Mouse (Mus musculus): ENCODE data around the gene Hk2. TPM values are rescaled to one million over a fixed set of nuclear protein-coding genes. Genes with fewer than 3 reads are reported as not detected.

The Hk2 gene
- polyA plus RNA-seq, 1 experiment from 2014 or later = 11.1 TPM

GRCm38 (mm10) chr6:82737634-82738540, 36.4 kb downstream of the Hk2 start:
- Histone ChIP-seq H3K4me3 (no peak overlapping the region), H3K36me3 (peaks cover 81% of the 10 kb centered on the region), H3K4me2 (no peak overlapping the region), H3K27ac (no peak overlapping the region), H3K9me3 (replicated peaks) (no peaks in the 10 kb centered on the region), H3K4me1 (no peaks in the 10 kb centered on the region), H3K9ac (no peak overlapping the region), H3K27me3 (replicated peaks) (no peaks in the 10 kb centered on the region)
- 83% methylated on average over 27 of the region's 27 CpGs for WGBS (ENCODE audit: insufficient replicate concordance)
- ATAC-seq = 0 out of 2 replicates have a peak, but pooled peaks have one; percentile 18

GRCm38 (mm10) chr6:82736626-82737600, 37.3 kb downstream of the Hk2 start:
- no peak overlapping the region for H3K4me3 ChIP-seq
- no peaks in the 10 kb centered on the region for H3K9me3 ChIP-seq (replicated peaks)
- no peak for ATAC-seq
- H3K36me3 ChIP-seq = peaks cover 77% of the 10 kb centered on the region
- H3K4me2 ChIP-seq = no peak overlapping the region
- H3K4me1 ChIP-seq = no peaks in the 10 kb centered on the region
- 81% methylated on average over 25 of the region's 25 CpGs for WGBS (ENCODE audit: insufficient replicate concordance)
- no peaks in the 10 kb centered on the region for H3K27me3 ChIP-seq (replicated peaks)
- H3K9ac ChIP-seq = no peak overlapping the region
- H3K27ac ChIP-seq = no peak overlapping the region

GRCm38 (mm10) chr6:82735347-82735746, 38.9 kb downstream of the Hk2 start:
- H3K27me3 ChIP-seq (replicated peaks) = no peaks in the 10 kb centered on the region
- no peak overlapping the region for H3K27ac ChIP-seq
- H3K4me2 ChIP-seq = no peak overlapping the region
- H3K9ac ChIP-seq = no peak overlapping the region
- peaks cover 85% of the 10 kb centered on the region for H3K36me3 ChIP-seq
- WGBS (ENCODE audit: insufficient replicate concordance) = 74% methylated on average over 7 of the region's 7 CpGs
- no peaks in the 10 kb centered on the region for H3K9me3 ChIP-seq (replicated peaks)
- H3K4me1 ChIP-seq = no peaks in the 10 kb centered on the region
- ATAC-seq = no peak
- H3K4me3 ChIP-seq = no peak overlapping the region

DNA sequence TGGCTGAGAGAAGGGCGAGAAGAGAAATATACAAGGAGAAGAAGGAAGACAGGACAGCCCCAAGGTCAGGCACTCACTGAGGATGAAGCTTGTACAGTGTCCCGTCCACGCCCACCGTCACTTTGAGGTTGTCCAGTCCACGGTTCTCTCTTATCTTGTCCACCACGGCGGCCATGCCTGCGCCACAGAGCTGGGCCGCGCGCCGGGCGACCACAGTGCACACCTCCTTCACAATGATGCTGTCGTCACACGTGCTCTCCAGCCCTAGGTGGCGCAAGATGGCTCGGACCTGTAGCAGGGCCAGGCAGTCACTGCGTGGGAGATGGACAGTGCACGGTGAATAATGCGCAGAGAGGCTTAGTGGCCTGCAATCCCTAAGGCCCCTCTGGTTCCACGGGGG, 45.6 kb downstream of the Hk2 start:
- Histone ChIP-seq H3K4me1 (no peaks in the 10 kb centered on the region), H3K36me3 (peaks cover 86% of the 10 kb centered on the region), H3K4me2 (no peak overlapping the region), H3K27ac (no peak overlapping the region), H3K9ac (no peak overlapping the region), H3K4me3 (no peak overlapping the region), H3K27me3 (replicated peaks) (no peaks in the 10 kb centered on the region), H3K9me3 (replicated peaks) (no peaks in the 10 kb centered on the region)
- no peak for ATAC-seq
- WGBS (ENCODE audit: insufficient replicate concordance) = 84% methylated on average over 21 of the region's 21 CpGs

GRCm38 (mm10) chr6:82727206-82727605, 47.0 kb downstream of the Hk2 start:
- Histone ChIP-seq H3K9me3 (replicated peaks) (no peaks in the 10 kb centered on the region), H3K36me3 (peaks cover 79% of the 10 kb centered on the region), H3K4me3 (no peak overlapping the region), H3K27me3 (replicated peaks) (no peaks in the 10 kb centered on the region), H3K27ac (no peak overlapping the region), H3K4me1 (no peaks in the 10 kb centered on the region), H3K4me2 (no peak overlapping the region), H3K9ac (no peak overlapping the region)
- WGBS (ENCODE audit: insufficient replicate concordance) = 83% methylated on average over 13 of the region's 13 CpGs
- no peak for ATAC-seq

GRCm38 (mm10) chr6:82723321-82723720, 50.9 kb downstream of the Hk2 start:
- Histone ChIP-seq H3K4me2 (no peak overlapping the region), H3K27ac (0 out of 2 replicates have a peak overlapping the region, but pooled peaks have one; percentile 21), H3K9me3 (replicated peaks) (no peaks in the 10 kb centered on the region), H3K36me3 (peaks cover 41% of the 10 kb centered on the region), H3K9ac (no peak overlapping the region), H3K27me3 (replicated peaks) (no peaks in the 10 kb centered on the region), H3K4me3 (no peak overlapping the region), H3K4me1 (no peaks in the 10 kb centered on the region)
- ATAC-seq = no peak
- WGBS (ENCODE audit: insufficient replicate concordance) = 61% methylated on average over 5 of the region's 5 CpGs

- no peaks in the 10 kb centered on the region for H3K36me3 ChIP-seq
- H3K4me3 ChIP-seq = no peak overlapping the region
- ATAC-seq = no peak
- H3K9me3 ChIP-seq (replicated peaks) = no peaks in the 10 kb centered on the region
- 60% methylated on average over 4 of the region's 4 CpGs for WGBS (ENCODE audit: insufficient replicate concordance)
- no peaks in the 10 kb centered on the region for H3K4me1 ChIP-seq
- H3K27ac ChIP-seq = no peak overlapping the region
- no peak overlapping the region for H3K4me2 ChIP-seq
- H3K9ac ChIP-seq = no peak overlapping the region
- no peaks in the 10 kb centered on the region for H3K27me3 ChIP-seq (replicated peaks)
Measured at GRCm38 (mm10) chr6:82716126-82716525, 58.1 kb downstream of the Hk2 start.

GRCm38 (mm10) chr6:82715653-82716052, 58.6 kb downstream of the Hk2 start:
- WGBS (ENCODE audit: insufficient replicate concordance) = 58% methylated on average over 3 of the region's 3 CpGs
- no peak overlapping the region for H3K4me3 ChIP-seq

DNA sequence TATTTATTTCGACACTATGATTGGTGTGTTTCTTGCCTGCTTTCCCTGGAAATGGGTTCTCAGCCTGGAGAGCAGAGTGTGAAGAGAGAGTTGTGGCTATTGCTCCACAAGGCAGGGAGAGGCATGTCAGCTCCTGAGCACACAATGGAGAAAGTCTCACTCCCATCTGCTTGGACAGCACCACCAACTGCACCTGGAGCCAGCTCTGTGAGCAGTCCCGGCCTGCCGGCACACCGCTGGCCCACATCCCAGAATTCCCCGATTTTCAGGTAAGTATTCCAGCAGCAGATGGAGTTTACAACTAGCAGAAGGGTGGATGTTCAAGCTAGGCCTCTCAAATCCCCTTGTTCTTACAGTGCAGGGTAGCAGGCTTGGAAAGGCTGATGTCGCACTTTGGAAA, 59.0 kb downstream of the Hk2 start:
- H3K9ac ChIP-seq = no peak overlapping the region
- no peak for ATAC-seq
- H3K4me2 ChIP-seq = no peak overlapping the region
- no peak overlapping the region for H3K27ac ChIP-seq
- 70% methylated on average over 6 of the region's 6 CpGs for WGBS (ENCODE audit: insufficient replicate concordance)
- H3K4me3 ChIP-seq = no peak overlapping the region
- H3K36me3 ChIP-seq = no peaks in the 10 kb centered on the region
- no peaks in the 10 kb centered on the region for H3K27me3 ChIP-seq (replicated peaks)
- H3K9me3 ChIP-seq (replicated peaks) = no peaks in the 10 kb centered on the region
- H3K4me1 ChIP-seq = no peaks in the 10 kb centered on the region

More at GRCm38 (mm10) chr6:82715653-82716052, 58.6 kb downstream of the Hk2 start:
- no peak for ATAC-seq
- Histone ChIP-seq H3K27ac (no peak overlapping the region), H3K9ac (no peak overlapping the region), H3K9me3 (replicated peaks) (no peaks in the 10 kb centered on the region), H3K36me3 (no peaks in the 10 kb centered on the region), H3K27me3 (replicated peaks) (no peaks in the 10 kb centered on the region), H3K4me1 (no peaks in the 10 kb centered on the region), H3K4me2 (no peak overlapping the region)

GRCm38 (mm10) chr6:82714841-82715240, 59.4 kb downstream of the Hk2 start:
- ATAC-seq = no peak
- WGBS (ENCODE audit: insufficient replicate concordance) = 76% methylated on average over 5 of the region's 5 CpGs

GRCm38 (mm10) chr6:82714243-82714642, 60.0 kb downstream of the Hk2 start:
- 13% methylated on average over 3 of the region's 3 CpGs for WGBS (ENCODE audit: insufficient replicate concordance)
- no peak for ATAC-seq
- Histone ChIP-seq H3K9me3 (replicated peaks) (no peaks in the 10 kb centered on the region), H3K27ac (no peak overlapping the region), H3K4me3 (no peak overlapping the region), H3K27me3 (replicated peaks) (no peaks in the 10 kb centered on the region), H3K9ac (no peak overlapping the region), H3K36me3 (no peaks in the 10 kb centered on the region), H3K4me1 (no peaks in the 10 kb centered on the region), H3K4me2 (no peak overlapping the region)

More at GRCm38 (mm10) chr6:82714841-82715240, 59.4 kb downstream of the Hk2 start:
- Histone ChIP-seq H3K36me3 (no peaks in the 10 kb centered on the region), H3K9me3 (replicated peaks) (no peaks in the 10 kb centered on the region), H3K4me3 (no peak overlapping the region), H3K27me3 (replicated peaks) (no peaks in the 10 kb centered on the region), H3K4me1 (no peaks in the 10 kb centered on the region), H3K27ac (no peak overlapping the region), H3K4me2 (no peak overlapping the region), H3K9ac (no peak overlapping the region)

DNA sequence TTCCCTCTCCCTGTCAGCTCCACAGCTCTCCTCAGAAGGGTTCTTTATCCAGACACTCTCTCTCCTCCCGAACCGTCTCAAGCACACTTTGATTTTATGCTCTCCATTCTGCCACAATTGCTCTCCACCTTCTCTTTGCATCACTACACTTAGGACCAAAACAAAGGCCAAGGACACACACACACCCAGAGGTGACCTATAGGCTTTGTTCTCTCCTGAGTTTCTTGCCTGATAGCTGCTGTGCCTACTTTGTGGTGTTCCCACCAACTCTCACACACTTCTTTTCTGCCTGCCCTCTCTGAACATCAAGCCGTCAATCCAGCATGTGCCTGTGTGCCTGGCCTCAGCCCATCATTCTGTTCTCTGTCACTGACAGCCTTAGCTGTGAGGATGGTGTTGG, 66.5 kb downstream of the Hk2 start:
- Histone ChIP-seq H3K27ac (no peak overlapping the region), H3K4me3 (no peak overlapping the region), H3K4me2 (no peak overlapping the region), H3K27me3 (replicated peaks) (no peaks in the 10 kb centered on the region), H3K4me1 (no peaks in the 10 kb centered on the region), H3K36me3 (no peaks in the 10 kb centered on the region), H3K9ac (no peak overlapping the region), H3K9me3 (replicated peaks) (no peaks in the 10 kb centered on the region)
- 82% methylated on average over 3 of the region's 3 CpGs for WGBS (ENCODE audit: insufficient replicate concordance)
- no peak for ATAC-seq
